In the genomic region with DNA sequence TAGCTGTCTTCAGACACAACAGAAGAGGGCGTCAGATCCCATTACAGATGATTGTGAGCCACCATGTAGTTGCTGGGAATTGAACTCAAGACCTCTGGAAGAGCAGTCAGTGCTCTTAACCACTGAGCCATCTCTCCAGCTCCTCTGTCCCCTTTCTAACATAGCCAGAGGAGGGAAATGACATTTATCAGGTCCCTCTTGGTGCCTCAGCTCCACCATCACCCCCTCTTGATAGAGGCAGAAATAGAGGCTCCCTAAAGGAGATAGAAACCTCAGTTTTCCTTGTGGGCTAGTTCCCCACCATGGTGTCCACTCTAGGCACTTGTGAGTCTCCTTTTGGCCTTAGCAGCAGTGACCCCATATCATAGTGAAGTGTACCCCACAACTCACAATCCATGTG, we compare ENCODE assay signal across 8 mouse cellular contexts.
DNase-seq lines count a peak whose midpoint lies in the region; ATAC-seq and TF ChIP-seq lines count a peak whose summit lies in the region.
"Not testable (repeated sequence)": the region's sequence is repeated elsewhere in the genome, so short reads cannot be mapped to it uniquely, and the experiment has no call there.

No protein-coding gene starts in this region.

- H3K4me2 ChIP-seq in heart, embryonic 13.5 days, result 0 out of 2 replicates have a peak overlapping the region, but pooled peaks have one; percentile 56
- not testable (repeated sequence) for H3K4me2 ChIP-seq in hindbrain, embryonic 16.5 days (ENCODE audit: low read length); kidney, postnatal 0 days (ENCODE audit: low read length); stomach, embryonic 14.5 days (replicated peaks; ENCODE audit: low read depth, low read length)
- peak overlapping the region; percentile 75 for H3K4me2 ChIP-seq in liver, embryonic 13.5 days

- not testable (repeated sequence) for H3K4me3 ChIP-seq in bone marrow, adult 2 months (replicated peaks; ENCODE audit: control insufficient read depth, low read depth, low read length); forebrain, embryonic 10.5 days; heart, embryonic 13.5 days; hindbrain, embryonic 16.5 days (ENCODE audit: low read length); kidney, postnatal 0 days (replicated peaks; ENCODE audit: low read depth, low read length); liver, embryonic 13.5 days (replicated peaks); stomach, embryonic 14.5 days (ENCODE audit: low read depth, low read length)
- H3K4me3 ChIP-seq in megakaryocyte, embryonic 14.5 days (replicated peaks), result peak overlapping the region; percentile 93

- peaks cover 12% of the 10 kb centered on the region for H3K4me1 ChIP-seq in bone marrow, adult 2 months (ENCODE audit: control insufficient read depth, insufficient read depth, low read length)
- peaks cover 95% of the 10 kb centered on the region for H3K4me1 ChIP-seq in forebrain, embryonic 10.5 days
- H3K4me1 ChIP-seq in heart, embryonic 13.5 days, result peaks cover 93% of the 10 kb centered on the region
- peaks cover 17% of the 10 kb centered on the region for H3K4me1 ChIP-seq in hindbrain, embryonic 16.5 days (ENCODE audit: control insufficient read depth, insufficient read depth, low read depth, low read length)
- H3K4me1 ChIP-seq in kidney, postnatal 0 days (replicated peaks; ENCODE audit: insufficient read depth, low read length), result peaks cover 32% of the 10 kb centered on the region
- H3K4me1 ChIP-seq in liver, embryonic 13.5 days (replicated peaks), result peaks cover 100% of the 10 kb centered on the region
- H3K4me1 ChIP-seq in megakaryocyte, embryonic 14.5 days, result peaks cover 100% of the 10 kb centered on the region
- H3K4me1 ChIP-seq in stomach, embryonic 14.5 days (ENCODE audit: control insufficient read depth, insufficient read depth, low read length), result peaks cover 37% of the 10 kb centered on the region

- TF ChIP-seq CTCF in bone marrow, adult 2 months (IDR thresholded peaks at IDR 0.05; ENCODE audit: control insufficient read depth, insufficient read depth, low read length); kidney, postnatal 0 days (IDR thresholded peaks at IDR 0.05; ENCODE audit: low read depth): not testable (repeated sequence)

- ATAC-seq in heart, embryonic 13.5 days (ENCODE audit: extremely low read depth, insufficient number of reproducible peaks, low FRiP score, low TSS enrichment); hindbrain, embryonic 16.5 days; kidney, postnatal 0 days (replicated peaks; ENCODE audit: low FRiP score, low read depth); liver, embryonic 13.5 days (ENCODE audit: low read depth); stomach, embryonic 14.5 days (ENCODE audit: insufficient number of reproducible peaks, insufficient read depth, low FRiP score, low read depth): not testable (repeated sequence)

- not testable (repeated sequence) for DNase-seq in forebrain, embryonic 10.5 days (ENCODE audit: extremely low spot score, low spot score); kidney, postnatal 0 days (ENCODE audit: low spot score); liver, embryonic 13.5 days

- not testable (repeated sequence) for H3K9me3 ChIP-seq in forebrain, embryonic 10.5 days; heart, embryonic 13.5 days; hindbrain, embryonic 16.5 days (ENCODE audit: control insufficient read depth, low read length); kidney, postnatal 0 days (replicated peaks; ENCODE audit: low read length); liver, embryonic 13.5 days (replicated peaks); megakaryocyte, embryonic 14.5 days; stomach, embryonic 14.5 days (ENCODE audit: control insufficient read depth, low read depth, low read length)

- peak overlapping the region; percentile 81 for H3K27ac ChIP-seq in bone marrow, adult 2 months (ENCODE audit: control insufficient read depth, insufficient read depth, low read depth, low read length, poor library complexity)
- H3K27ac ChIP-seq in forebrain, embryonic 10.5 days, result peak overlapping the region; percentile 83
- H3K27ac ChIP-seq in heart, embryonic 13.5 days (replicated peaks), result peak overlapping the region; percentile 92
- 0 out of 2 replicates have a peak overlapping the region, but pooled peaks have one; percentile 63 for H3K27ac ChIP-seq in hindbrain, embryonic 16.5 days (ENCODE audit: low read depth, low read length)
- peak overlapping the region; percentile 61; the same call in 1 of the 2 replicates for H3K27ac ChIP-seq in kidney, postnatal 0 days
- H3K27ac ChIP-seq in liver, embryonic 13.5 days, result peak overlapping the region; percentile 96
- peak overlapping the region; percentile 66 for H3K27ac ChIP-seq in stomach, embryonic 14.5 days (ENCODE audit: low read length)

- H3K27me3 ChIP-seq in forebrain, embryonic 10.5 days (ENCODE audit: poor library complexity, severe bottlenecking), result peaks cover 39% of the 10 kb centered on the region
- not testable (repeated sequence) for H3K27me3 ChIP-seq in heart, embryonic 13.5 days (replicated peaks); hindbrain, embryonic 16.5 days (replicated peaks; ENCODE audit: control insufficient read depth, insufficient read depth, low read length); kidney, postnatal 0 days (ENCODE audit: insufficient read depth, low read length); liver, embryonic 13.5 days; megakaryocyte, embryonic 14.5 days (replicated peaks); stomach, embryonic 14.5 days (ENCODE audit: control insufficient read depth, insufficient read depth, low read length)

- not testable (repeated sequence) for H3K36me3 ChIP-seq in forebrain, embryonic 10.5 days (replicated peaks); heart, embryonic 13.5 days; hindbrain, embryonic 16.5 days (ENCODE audit: control insufficient read depth, insufficient read depth, low read length); kidney, postnatal 0 days (ENCODE audit: insufficient read depth, low read length); liver, embryonic 13.5 days; megakaryocyte, embryonic 14.5 days (replicated peaks; ENCODE audit: low read length); stomach, embryonic 14.5 days (ENCODE audit: control insufficient read depth, insufficient read depth, low read length)

- H3K9ac ChIP-seq in heart, embryonic 13.5 days, result peak overlapping the region; percentile 64
- H3K9ac ChIP-seq in hindbrain, embryonic 16.5 days (ENCODE audit: low read depth, low read length); kidney, postnatal 0 days (ENCODE audit: low read depth, low read length); stomach, embryonic 14.5 days (replicated peaks; ENCODE audit: low read depth, low read length): not testable (repeated sequence)
- peak overlapping the region; percentile 77 for H3K9ac ChIP-seq in liver, embryonic 13.5 days

- 57% methylated on average over 1 of the region's 1 CpGs for WGBS in bone marrow, adult 2 months
- WGBS in forebrain, embryonic 10.5 days, result 83% methylated on average over 1 of the region's 1 CpGs
- 100% methylated on average over 1 of the region's 1 CpGs for WGBS in heart, embryonic 13.5 days
- WGBS in hindbrain, embryonic 16.5 days, result 85% methylated on average over 1 of the region's 1 CpGs
- WGBS in kidney, postnatal 0 days, result 67% methylated on average over 1 of the region's 1 CpGs
- 65% methylated on average over 1 of the region's 1 CpGs for WGBS in liver, embryonic 13.5 days (ENCODE audit: insufficient replicate concordance)
- 83% methylated on average over 1 of the region's 1 CpGs for WGBS in stomach, embryonic 14.5 days

- not testable (repeated sequence) for TF ChIP-seq POLR2A in bone marrow, adult 2 months (IDR thresholded peaks at IDR 0.05; ENCODE audit: borderline replicate concordance, control insufficient read depth, low read depth, low read length)
